Mouse (Mus musculus): ENCODE results near the gene Gm20834. TPM values are rescaled to one million over a fixed set of nuclear protein-coding genes. Genes with fewer than 3 reads are reported as not detected.
"Not testable (repeated sequence)": the region's sequence is repeated elsewhere in the genome, so short reads cannot be mapped to it uniquely, and the experiment has no call there.

Gene Gm20834
- not detected in 2 replicates for polyA plus RNA-seq (2012; rRNA removed)

DNA sequence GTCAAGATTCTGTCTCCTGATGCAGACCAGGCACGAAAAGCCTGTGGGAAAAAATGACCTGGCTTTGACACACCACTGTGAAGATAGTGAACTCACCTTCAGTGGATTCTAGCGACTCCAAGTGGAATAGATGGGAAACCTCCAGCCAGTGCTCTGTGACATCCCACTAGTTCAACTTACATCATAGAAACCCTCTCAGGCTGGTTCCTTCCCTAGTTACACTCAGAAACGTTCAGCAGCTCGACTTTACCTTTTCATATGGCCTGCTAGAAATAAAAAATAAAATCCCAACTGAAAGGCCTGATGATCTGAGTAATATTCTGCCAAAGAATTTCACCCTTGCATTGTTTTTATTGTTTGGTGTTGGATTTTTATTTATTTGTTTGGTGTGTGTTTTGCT is at the start of gene Gm20834:
Gene Gm20834 (minus strand): TSS at position 101 of the 400 bp plus-strand sequence.
- not testable (repeated sequence) for H3K27ac ChIP-seq (ENCODE audit: control insufficient read depth, insufficient read depth, low read depth, low read length); H3K4me1 ChIP-seq (ENCODE audit: control insufficient read depth, insufficient read depth, low read length); H3K27me3 ChIP-seq (ENCODE audit: control insufficient read depth, insufficient read depth, low read length); H3K36me3 ChIP-seq (ENCODE audit: control insufficient read depth, insufficient read depth, low read length); H3K4me3 ChIP-seq (ENCODE audit: control insufficient read depth, low read depth, low read length)

Other genes with a start within 250 kb of the Gm20834 start
- gene Gm21310, start 177.4 kb downstream of the Gm20834 start, polyA plus RNA-seq (2012; rRNA removed) = 2.2 and 2.3 TPM in 2 replicates
- gene Gm28510, start 88.1 kb upstream of the Gm20834 start, polyA plus RNA-seq (2012; rRNA removed) = 0.16 and 0.30 TPM in 2 replicates
- gene Gm20737, start 211.5 kb upstream of the Gm20834 start, polyA plus RNA-seq (2012; rRNA removed) = 1.6 and 2.1 TPM in 2 replicates
- gene Gm21775, start 228.9 kb upstream of the Gm20834 start, polyA plus RNA-seq (2012; rRNA removed) = not detected in 2 replicates

Measured in testis, adult 2 months (tissue).